Mouse (Mus musculus) gastrocnemius, postnatal 4 days (tissue): Measurements from ENCODE around the gene Ppp2r5d. TPM values are rescaled to one million over a fixed set of nuclear protein-coding genes. Genes with fewer than 3 reads are reported as not detected.

Source experiments
- DNase-seq, 2 experiments: peaks; one replicate each; pipeline ENCODE4 v3.0.0; 2021 to 2022; ENCODE audit warnings: low spot score in 2 of 2, mixed read lengths in 2 of 2
- total RNA-seq, 2 experiments: library from RNA; stranded (reverse); gene quantifications; 2 replicates each; pipeline ENCODE4 v1.2.3; 2021

The Ppp2r5d gene
- total RNA-seq, 2 experiments from 2014 or later: 55.4 to 58.1 TPM

GRCm38 (mm10) chr17:46682654-46683389 is 22.1 kb downstream of the Ppp2r5d start:
- DNase-seq: no peak

- no peak for DNase-seq
Observed at GRCm38 (mm10) chr17:46681466-46682118, 23.3 kb downstream of the Ppp2r5d start.

GRCm38 (mm10) chr17:46680760-46681373 is 24.0 kb downstream of the Ppp2r5d start, which contains the start of gene Klhdc3:
TSS of gene Klhdc3 (minus strand) at chr17:46680914.
- DNase-seq: peak; percentile 97 to 98

GRCm38 (mm10) chr17:46679843-46680759 is 24.8 kb downstream of the Ppp2r5d start:
- peak in 1 of 2 experiments; percentile 57 for DNase-seq

- DNase-seq: no peak
Observed at GRCm38 (mm10) chr17:46678911-46679310, 26.0 kb downstream of the Ppp2r5d start.

- no peak for DNase-seq
Observed at GRCm38 (mm10) chr17:46678416-46678815, 26.5 kb downstream of the Ppp2r5d start, which contains the start of gene Mea1. TSS of gene Mea1 (plus strand) at chr17:46678793.

- no peak for DNase-seq
Observed at GRCm38 (mm10) chr17:46674530-46675283, 30.2 kb downstream of the Ppp2r5d start.

- DNase-seq: peak; percentile 80 to 92
Observed at GRCm38 (mm10) chr17:46673850-46674529, 30.9 kb downstream of the Ppp2r5d start, which contains the start of gene Rrp36. TSS of gene Rrp36 (minus strand) at chr17:46674352.

- DNase-seq: no peak
Observed at GRCm38 (mm10) chr17:46669911-46670310, 35.0 kb downstream of the Ppp2r5d start.

GRCm38 (mm10) chr17:46667712-46668111 is 37.2 kb downstream of the Ppp2r5d start:
- DNase-seq: no peak

- DNase-seq: no peak
Observed at GRCm38 (mm10) chr17:46662730-46663129, 42.2 kb downstream of the Ppp2r5d start.

GRCm38 (mm10) chr17:46661981-46662380 is 42.9 kb downstream of the Ppp2r5d start:
- DNase-seq: no peak

GRCm38 (mm10) chr17:46661351-46661750 is 43.6 kb downstream of the Ppp2r5d start:
- DNase-seq: no peak

GRCm38 (mm10) chr17:46656054-46656453 is 48.9 kb downstream of the Ppp2r5d start:
- DNase-seq: no peak

- DNase-seq: no peak
Observed at GRCm38 (mm10) chr17:46651755-46652547, 53.0 kb downstream of the Ppp2r5d start.

GRCm38 (mm10) chr17:46651292-46651691 is 53.6 kb downstream of the Ppp2r5d start:
- no peak for DNase-seq

GRCm38 (mm10) chr17:46650232-46651031 is 54.5 kb downstream of the Ppp2r5d start, which contains the start of gene Cul7:
TSS of gene Cul7 (plus strand) at chr17:46650337.
- peak; percentile 88 to 96 for DNase-seq

- peak in 1 of 2 experiments; percentile 33 for DNase-seq
Observed at GRCm38 (mm10) chr17:46649811-46650210, 55.1 kb downstream of the Ppp2r5d start.
